Mouse (Mus musculus) cerebellum, adult 8-10 months (tissue): ENCODE data around the gene Avpr1b.
"Not testable (repeated sequence)": the region's sequence is repeated elsewhere in the genome, so short reads cannot be mapped to it uniquely, and the experiment has no call there.

ENCODE experiments used
- DNase-seq: peaks from one replicate; pipeline ENCODE4 v3.0.0; 2022

The Avpr1b gene

GRCm38 (mm10) chr1:131598905-131599304, at the start of gene Avpr1b:
Gene Avpr1b (plus strand): TSS chr1:131599239.
- no peak for DNase-seq

- DNase-seq = no peak
Measured at GRCm38 (mm10) chr1:131551956-131552355, 47.1 kb upstream of the Avpr1b start.

- no peak for DNase-seq
Measured at GRCm38 (mm10) chr1:131553428-131553827, 45.6 kb upstream of the Avpr1b start.

GRCm38 (mm10) chr1:131555042-131555812, 43.8 kb upstream of the Avpr1b start:
- DNase-seq = peak; percentile 83

GRCm38 (mm10) chr1:131560500-131560899, 38.5 kb upstream of the Avpr1b start:
- no peak for DNase-seq

GRCm38 (mm10) chr1:131562081-131562480, 37.0 kb upstream of the Avpr1b start:
- DNase-seq = no peak

- not testable (repeated sequence) for DNase-seq
Measured at GRCm38 (mm10) chr1:131566056-131566455, 33.0 kb upstream of the Avpr1b start.

- DNase-seq = no peak
Measured at GRCm38 (mm10) chr1:131569721-131570120, 29.3 kb upstream of the Avpr1b start.

- no peak for DNase-seq
Measured at GRCm38 (mm10) chr1:131570391-131570790, 28.6 kb upstream of the Avpr1b start.

GRCm38 (mm10) chr1:131573721-131574120, 25.3 kb upstream of the Avpr1b start:
- DNase-seq = no peak

GRCm38 (mm10) chr1:131578943-131579680, 19.9 kb upstream of the Avpr1b start:
- no peak for DNase-seq

- no peak for DNase-seq
Measured at GRCm38 (mm10) chr1:131580389-131580788, 18.6 kb upstream of the Avpr1b start.

GRCm38 (mm10) chr1:131583598-131583997, 15.4 kb upstream of the Avpr1b start:
- no peak for DNase-seq

- no peak for DNase-seq
Measured at GRCm38 (mm10) chr1:131586836-131587235, 12.2 kb upstream of the Avpr1b start.

- DNase-seq = no peak
Measured at GRCm38 (mm10) chr1:131600314-131600713, 1.3 kb downstream of the Avpr1b start.

- DNase-seq = no peak
Measured at GRCm38 (mm10) chr1:131606719-131607118, 7.7 kb downstream of the Avpr1b start.

GRCm38 (mm10) chr1:131612556-131613155, 13.6 kb downstream of the Avpr1b start:
- DNase-seq = no peak

GRCm38 (mm10) chr1:131613361-131614133, 14.5 kb downstream of the Avpr1b start:
- peak; percentile 37 for DNase-seq

- DNase-seq = no peak
Measured at GRCm38 (mm10) chr1:131614641-131615040, 15.6 kb downstream of the Avpr1b start.

GRCm38 (mm10) chr1:131616131-131616530, 17.1 kb downstream of the Avpr1b start:
- DNase-seq = no peak

- DNase-seq = no peak
Measured at GRCm38 (mm10) chr1:131616546-131617220, 17.6 kb downstream of the Avpr1b start.

GRCm38 (mm10) chr1:131618576-131618975, 19.5 kb downstream of the Avpr1b start:
- no peak for DNase-seq
